Mouse (Mus musculus) spleen, postnatal 36 days (tissue): ENCODE data around the gene Glud1.

ENCODE experiments used
- DNase-seq, 2 experiments: peaks; one replicate each; pipeline ENCODE4 v3.0.0; 2022; ENCODE audit warnings: low spot score in 2 of 2, mixed read lengths in 1 of 2

Gene Glud1

DNA sequence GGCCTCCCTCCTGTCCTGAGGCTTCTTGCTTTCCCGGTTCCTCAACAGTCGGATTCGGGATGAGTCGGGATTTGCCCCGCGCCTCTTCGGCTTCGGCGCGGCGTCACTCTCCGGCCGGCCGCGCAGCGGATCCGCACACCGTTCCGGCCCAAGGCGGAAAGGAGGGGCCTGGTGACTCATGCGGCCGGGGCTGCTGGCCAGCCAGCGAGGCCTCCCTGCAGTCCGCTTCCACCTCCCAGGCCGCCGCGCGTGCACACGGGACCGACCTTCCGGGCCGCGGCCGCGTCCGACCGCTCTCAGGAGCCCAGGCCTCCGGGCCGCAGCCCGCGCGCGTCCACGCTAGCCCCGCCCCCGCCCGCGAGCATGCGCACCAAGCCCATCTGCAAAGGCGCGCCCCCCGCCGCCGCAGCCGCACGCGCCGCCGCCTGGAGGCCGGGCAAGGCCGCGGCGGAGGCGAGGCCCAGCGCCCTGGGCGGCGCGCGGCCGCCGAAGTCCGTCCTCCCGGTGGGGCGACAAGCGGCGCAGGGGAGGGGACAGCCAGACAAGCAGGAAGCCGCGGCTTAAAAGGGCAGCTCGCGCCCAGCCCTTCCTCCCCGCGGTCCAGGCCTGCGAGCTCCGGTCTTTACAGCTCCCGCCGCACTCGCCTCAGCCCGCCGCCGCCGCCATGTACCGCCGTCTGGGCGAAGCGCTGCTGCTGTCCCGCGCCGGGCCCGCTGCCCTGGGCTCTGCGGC, at the start of gene Glud1, which contains the start of gene Shld2:
Glud1 (plus strand) TSS at position 494 of the 732 bp plus-strand sequence.
Shld2 (minus strand) TSS at position 260 of the 732 bp plus-strand sequence.
- DNase-seq = peak; percentile 94 to 97

DNA sequence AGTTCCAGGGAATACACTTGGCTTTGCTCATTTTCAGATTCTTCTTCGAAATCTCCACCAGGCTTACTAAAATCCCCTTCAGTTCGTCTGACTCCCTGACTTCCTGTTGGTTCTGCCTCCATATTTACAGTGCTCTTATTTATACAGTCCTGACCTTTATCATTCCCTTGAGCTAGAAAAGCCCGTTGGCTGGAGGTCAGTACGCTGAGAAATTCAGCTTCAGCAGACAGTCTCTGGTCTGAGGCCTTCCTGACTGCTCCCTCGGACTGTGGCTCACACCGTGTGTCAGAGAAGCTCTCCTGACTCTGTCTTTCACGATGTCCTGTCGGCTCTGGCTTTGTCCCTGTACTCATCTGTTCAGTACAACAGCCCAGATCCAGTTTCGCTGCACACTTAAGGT, 42.5 kb upstream of the Glud1 start:
- DNase-seq = no peak

DNA sequence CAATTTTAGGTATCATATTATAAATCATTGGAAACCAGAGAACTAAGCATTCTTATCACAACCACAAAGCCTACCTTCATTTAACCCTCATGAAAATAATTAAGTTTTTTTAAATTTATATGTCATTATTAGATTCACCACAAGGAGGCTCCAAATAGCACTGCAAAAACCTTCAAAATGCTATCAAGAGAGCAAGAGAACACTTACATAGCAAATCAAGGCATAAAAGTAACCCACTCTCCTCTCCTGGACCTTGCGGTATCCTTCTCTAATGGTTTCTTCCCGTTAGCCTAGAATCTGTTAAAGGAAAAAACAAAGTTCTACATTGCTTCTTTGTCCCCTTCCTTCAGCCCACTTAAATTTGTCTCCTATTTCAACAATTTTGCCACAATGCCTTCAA, 37.2 kb upstream of the Glud1 start:
- DNase-seq = no peak

DNA sequence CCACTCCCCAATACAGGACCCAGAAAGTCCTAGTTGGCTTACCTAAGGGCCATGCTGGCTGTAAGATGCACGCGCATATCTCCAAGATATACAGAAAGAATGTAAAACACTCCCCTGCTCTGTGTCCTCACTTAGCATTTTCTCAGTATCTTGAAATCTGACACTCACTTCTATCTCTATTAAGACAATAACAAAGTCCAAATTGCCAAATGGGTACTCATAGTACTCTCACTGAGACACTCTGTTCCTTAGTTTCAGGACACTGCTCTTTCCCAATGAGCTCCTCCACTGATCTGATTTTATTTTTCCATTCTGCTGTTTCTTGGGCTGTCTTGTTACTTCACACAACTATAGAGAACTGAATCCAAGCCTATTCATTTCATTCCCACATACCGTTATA, 36.4 kb upstream of the Glud1 start:
- DNase-seq = no peak

DNA sequence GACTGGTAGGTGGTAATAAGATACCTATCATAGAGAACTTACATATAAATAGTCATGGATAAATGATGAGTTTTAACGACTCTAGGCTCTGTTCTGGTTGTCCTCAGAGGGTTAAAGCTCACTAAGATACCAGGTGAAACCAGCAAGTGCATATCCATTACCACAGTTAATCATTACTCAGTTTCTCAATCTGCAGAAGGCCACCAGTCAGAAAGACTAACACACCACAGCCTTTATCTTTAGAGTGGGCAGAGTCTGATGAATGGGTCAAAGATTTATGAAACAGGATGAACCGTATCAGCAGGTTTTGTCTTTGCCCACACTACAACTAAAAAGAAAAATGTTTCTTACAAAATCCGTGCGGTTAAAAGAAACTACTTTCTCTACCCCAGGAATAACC, 35.3 kb upstream of the Glud1 start:
- DNase-seq = no peak

DNA sequence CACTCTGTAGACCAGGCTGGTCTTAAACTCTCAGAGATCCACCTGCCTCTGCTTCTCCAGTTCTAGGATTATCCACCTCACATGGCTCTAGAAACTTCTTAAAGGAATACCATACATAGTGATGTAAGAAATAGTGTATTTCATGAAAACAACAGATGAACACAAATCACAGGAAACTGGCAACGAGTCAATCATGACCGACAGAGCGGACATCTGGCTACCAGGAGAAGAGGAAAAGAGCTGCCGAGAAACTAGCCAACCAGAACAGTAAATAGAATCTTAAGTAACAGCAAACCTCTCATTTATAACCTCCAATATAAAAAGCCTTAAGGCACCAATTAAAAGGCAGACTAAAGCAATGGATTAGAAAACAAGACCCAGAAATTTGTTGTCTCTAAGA, 30.8 kb upstream of the Glud1 start:
- DNase-seq = no peak

DNA sequence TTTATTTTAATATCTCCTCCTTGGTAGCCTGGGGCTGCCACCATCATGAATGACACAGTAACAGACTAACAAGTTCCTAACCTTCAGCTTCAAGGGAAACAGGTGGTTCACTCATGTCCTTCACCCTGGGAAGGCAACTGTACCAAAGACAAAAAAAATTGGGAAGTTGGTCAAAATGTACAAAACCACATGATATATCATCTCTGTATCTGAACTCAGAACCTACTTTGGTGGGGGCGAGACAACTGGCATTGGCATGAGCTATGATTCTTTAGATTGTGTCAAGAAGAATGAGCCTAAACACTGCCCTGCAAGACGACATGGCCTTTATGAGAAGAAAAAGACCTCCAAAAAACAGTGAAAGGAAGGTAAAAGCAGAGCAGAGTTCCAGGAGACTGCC, 29.7 kb upstream of the Glud1 start:
- no peak for DNase-seq

DNA sequence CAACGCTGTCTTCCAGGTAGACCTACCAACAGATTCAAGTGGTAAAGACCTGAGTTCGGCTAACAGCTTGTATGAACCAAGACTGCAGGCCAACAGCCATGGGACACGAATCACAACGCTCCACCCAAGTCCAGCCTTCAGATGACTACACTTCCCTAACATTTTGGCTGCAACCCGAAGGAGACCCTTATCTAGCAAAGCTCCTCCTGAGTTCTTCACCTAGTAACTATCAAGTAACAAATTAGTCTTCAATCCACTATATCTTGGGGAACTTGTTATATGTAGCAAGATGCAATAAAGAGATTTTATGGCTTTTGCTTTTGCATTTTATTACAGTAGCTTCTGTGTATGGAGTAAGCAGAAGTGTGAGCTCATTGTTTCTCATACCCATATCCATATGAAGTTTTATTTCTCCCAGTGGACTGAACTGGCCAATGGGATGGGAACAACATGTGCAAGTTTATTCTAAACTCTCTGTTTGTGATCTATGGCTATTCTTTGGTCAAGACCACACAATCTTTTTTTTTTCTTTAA, 28.7 kb upstream of the Glud1 start:
- DNase-seq = no peak

DNA sequence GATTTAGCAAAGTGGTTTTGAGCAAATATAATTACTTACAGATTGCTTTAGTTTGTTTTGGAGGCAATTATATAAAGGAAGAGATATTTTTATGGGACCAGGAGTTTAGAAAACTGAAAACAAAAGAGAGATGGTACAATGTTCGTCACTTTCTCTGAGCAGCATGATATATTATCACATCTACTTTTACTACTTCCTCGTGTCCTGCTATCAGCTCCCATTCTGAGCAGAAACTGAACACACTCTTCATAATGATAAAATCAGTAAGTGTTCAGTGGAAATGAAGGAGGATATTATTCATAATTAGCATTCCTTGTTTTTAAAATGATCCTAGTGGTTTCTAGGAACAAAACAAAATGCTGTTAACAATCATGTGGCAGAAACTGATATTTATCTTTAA, 22.1 kb upstream of the Glud1 start:
- no peak for DNase-seq

DNA sequence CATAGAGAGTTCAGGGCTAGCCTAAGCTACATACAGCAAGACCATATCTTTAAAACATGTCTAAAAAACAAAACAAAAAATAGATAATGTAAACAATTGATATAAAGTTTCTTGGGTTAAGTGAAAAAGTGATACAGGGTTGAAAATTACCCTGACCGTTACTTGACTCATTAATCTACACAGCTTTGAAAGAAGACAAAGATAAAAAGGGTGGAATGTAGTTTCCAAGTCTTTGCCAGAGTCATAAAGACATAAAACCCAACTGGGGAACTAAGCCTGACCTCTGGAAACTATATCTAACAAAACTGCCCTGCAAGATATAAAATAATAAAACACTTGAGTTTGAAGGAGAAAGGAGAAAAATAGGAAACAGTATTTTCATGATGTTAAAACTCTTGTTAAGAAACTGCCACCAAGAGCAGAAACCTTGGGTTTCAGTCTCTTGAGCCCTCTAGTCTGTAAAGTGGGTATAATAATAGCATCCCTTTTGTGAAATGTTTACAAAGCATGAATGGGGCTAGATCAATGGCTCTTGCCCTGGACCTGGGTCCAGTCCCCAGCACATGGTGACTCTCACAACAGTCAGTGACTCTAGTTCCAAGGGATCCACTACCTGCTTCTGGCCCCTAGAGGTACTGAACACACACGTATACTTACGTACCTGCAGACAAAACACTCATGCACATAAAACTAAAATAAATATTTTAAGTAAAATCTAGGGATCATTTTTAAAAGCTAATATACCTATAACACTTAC, 21.1 kb upstream of the Glud1 start:
- DNase-seq = no peak

DNA sequence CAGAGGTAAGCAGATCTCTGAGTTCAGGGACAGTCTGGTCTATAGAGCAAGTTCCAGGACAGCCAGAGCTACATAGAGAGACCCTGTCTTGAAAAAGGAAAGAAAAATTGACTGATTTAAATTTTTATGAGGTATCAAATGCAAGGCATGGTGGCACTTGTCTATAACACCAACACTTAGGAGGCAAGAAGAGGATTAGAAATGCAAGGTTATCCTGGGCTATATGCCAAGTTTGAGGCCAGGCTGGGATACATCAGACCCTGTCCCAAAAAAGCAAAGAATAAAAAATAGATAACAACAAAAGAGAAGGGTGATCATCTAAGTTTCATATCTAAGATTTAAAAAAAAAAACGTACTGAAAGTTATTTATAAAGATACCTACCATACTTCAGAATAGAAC, 20.3 kb upstream of the Glud1 start:
- DNase-seq = no peak

DNA sequence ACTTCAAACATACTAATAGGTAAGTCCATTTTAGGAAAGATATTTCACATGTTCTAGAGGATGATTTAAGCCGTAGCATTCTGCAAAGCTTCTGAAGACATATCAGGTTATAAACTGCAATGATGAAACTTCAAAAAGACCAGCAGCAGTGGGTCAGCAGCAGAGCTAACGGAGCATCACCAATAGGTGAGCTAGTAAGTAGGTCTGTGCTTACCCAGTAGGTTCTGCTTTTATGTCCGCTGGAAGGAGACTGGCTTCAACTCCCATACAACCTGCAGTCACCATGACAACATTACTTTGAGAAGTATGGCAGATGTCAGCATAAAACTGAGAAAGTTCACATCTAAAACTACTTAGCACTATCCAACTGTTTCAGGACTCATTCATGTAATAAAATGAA, 16.9 kb upstream of the Glud1 start:
- no peak for DNase-seq

DNA sequence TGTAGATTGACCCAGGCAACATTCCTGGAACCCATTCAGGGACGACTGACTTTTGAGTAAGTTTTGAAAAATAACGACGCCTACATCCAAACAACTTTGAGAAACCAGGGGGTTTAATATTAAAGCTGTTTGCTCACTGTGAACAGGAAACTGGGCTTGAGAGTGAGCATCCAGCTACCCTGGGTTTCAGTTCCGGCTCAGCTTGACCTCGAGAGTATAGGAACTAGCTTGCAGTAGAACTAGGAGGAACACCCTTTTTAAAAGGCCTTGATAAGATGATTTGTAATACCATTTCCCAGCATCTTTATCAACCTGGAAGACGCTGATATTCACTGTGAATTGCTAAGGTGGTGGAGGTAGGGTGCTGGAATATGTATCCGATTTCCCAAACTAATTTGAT, 14.2 kb upstream of the Glud1 start:
- DNase-seq = peak; percentile 61 to 66

DNA sequence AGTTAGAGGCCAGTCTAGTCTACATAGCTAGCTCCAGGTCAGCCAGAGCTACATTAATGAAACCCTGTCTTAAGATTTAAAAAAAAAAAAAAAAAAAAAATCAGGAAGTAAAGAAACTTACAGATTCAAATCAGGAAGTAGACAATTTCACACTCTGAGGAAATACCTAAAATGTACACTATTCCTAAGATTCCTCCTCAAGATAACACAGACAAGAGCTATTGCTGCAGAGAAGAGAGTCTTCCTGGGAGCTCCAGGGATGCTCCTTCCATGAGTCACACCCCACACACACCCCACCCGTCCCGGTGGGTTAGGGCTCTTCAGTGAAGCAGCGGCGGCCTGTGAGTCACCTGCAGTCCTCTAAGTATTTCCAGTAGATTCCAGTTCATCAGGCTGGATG, 13.5 kb upstream of the Glud1 start:
- no peak for DNase-seq

DNA sequence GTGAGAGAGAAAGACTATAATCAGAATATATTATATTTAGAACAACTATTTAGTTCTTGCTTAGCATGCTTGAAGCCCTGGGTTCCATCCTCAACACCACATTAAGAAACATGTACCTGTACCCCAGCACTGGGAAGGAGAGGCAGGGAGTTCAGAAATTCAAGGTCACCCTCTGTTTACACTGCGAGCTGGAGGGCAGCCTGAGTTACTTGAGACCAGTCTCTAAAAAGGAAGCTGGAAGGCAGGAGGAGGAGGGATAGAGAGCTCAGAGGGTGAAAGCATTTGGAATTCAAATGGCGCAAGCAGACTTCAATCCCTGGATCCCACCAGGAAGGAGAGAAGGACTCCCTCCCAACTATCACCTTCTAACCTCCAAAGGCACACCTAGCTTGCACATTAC, 12.9 kb upstream of the Glud1 start:
- DNase-seq = no peak

DNA sequence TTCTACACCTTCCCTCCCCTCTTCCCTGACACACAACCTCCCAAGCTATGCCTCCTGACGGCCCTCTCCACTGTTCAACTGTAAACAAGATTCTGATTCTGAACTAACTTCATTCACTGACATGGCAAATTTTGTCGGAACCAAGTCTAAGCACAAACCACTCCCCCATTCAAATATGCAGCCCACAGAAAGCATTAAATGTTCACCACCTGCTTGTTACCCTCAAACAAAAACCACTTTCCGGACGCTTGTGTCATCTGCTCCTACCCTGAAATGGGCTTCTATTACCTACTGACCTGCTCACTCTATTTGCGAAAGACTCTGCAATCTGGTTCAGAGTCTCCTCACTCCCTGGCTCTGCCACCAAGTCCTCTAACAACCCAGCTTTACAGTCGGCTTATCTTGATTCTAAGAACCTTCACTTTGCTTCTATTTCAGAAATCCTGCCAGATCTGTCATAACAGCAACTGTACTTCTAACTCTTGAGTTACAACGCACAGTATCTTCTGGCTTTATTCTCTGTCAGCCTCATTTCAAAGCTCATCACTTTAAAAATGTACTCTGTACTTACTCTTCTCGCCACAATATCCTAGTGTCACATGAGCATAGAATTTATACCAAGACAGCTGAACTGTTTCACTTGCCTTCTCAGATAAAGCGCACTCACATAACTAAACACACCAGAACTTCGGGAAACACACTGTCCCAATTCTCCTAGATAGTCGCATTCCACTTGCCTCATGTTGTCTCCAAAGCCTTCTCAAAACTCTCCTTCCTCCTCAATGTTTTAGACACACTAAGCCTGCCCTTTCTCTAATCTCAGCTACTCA, 11.4 kb upstream of the Glud1 start:
- DNase-seq = no peak

DNA sequence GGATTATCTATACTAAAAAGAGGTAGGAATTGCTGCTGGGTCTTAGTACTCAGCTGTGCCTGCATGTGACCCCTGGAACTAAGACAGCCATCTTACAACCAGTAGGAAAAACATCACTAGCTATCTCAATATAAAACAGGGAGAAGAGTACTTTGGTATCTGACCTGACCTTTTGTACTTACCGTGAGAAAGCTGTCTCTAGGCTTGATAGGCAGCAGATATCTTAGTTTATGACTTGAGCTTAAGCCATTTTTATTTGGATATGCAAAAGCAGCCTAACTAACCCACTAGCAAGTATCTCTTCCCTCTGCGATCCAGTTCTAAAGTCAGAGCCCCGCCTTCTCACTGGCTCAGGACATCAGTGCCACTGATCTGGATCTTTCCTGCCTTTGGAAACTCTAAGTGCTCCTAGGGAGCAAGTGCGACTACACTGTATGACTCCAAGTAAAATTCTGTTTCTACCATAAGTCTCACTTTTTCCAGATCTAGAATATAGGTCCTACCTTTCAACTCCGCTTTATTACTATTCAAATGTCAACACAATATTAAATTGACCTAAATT, 7.8 kb upstream of the Glud1 start:
- DNase-seq = no peak

DNA sequence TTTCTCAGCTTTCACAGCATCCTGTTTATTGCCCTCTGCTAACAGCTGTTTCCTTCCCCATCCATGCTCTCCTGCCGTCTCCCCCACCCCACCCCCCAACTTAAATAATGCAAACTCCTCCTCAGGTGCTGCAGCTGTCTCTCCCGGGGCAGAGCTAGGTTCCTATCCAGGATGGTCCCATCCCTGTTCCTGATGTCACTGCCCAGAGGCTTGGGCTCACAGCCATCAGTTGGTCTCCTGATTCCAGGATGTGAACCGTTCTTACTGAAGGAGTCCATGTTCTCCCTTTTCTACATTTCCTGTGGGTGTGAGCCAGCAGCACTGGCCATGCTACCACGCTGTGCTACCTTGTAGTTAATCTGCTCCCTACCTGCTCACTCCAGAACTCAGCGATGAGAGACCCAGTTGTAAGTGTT, 7.3 kb upstream of the Glud1 start:
- DNase-seq = no peak

DNA sequence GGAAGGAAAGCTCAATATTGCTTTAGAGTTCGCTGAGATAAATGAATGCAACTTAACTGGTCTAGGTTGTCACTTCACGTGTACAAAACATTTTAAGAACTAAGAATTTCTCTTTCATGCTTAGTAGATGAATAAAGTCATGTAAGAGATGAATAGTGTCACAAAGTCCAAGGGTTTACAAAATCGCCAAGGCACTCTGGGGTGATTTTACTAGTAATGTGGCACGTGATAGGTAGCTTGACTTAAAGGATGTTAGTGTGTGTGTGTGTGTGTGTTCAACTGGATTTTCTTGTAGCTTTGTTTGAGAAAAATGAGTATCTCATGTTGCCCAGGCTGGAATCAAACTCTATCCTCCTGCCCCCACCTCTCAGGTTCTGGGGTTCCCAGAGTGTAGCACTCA, 1.3 kb upstream of the Glud1 start:
- no peak for DNase-seq

DNA sequence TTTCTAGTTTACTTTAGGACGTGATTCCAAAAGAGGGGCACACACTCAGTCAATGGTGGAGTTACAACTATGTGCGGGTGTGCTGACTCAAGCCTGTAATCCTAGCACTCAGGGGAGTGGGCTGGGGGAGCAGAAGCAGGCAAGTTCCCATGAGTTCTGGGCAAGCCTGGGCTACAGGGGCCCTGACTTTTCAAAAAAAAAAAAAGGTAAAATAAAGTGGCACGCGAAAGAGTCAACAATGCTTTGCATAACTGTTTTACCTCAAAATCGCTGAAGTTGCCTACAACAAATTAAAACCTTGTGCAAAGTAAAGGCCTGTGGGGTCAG, 657 bp upstream of the Glud1 start:
- DNase-seq = peak in 1 of 2 experiments; percentile 3

DNA sequence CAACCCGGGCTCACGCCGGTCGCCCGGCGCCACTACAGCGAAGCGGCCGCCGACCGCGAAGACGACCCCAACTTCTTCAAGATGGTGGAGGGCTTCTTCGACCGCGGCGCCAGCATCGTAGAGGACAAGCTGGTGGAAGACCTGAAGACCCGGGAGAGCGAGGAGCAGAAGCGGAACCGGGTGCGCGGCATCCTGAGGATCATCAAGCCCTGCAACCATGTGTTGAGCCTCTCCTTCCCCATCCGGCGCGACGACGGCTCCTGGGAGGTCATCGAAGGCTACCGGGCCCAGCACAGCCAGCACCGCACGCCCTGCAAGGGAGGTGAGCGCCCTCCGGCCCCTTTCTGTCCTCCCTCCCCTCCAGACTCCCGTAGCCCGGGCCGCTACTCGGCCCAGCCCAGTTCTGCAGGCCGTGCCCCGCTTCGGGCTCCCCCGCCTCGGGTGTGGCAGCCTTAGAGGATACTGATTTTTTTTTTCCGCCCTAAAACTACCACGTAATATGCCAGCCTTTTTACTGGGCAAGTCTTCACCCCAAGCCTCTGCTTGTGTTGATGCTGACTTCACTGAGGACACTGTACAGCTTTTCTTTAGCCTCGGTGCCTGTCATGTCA, 599 bp downstream of the Glud1 start:
- peak; percentile 47 to 54 for DNase-seq

DNA sequence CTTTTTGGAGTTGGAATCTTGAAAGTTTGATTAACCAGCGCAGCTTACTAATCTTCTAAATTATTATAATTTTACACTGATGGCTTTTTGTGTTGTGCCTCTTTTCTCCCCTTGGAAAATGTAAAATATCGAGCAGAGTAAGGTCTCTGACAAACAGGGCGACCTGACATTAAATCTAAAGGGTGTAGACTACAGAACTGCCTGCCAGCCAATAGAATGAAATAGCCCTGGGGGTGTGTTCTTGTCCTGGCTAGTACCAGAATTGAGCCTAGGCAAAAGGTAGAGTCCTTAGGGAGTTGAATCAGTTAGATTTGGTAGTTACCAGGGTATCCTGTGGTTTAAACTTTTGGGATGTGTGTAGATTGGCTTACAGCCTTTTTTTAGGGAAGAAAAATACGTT, 1.2 kb downstream of the Glud1 start:
- DNase-seq = no peak
